Mouse (Mus musculus) E14TG2a.4 (cell line): ENCODE measurements around the gene Gmeb2.

Experiments used
- CTCF ChIP-seq: conservative IDR thresholded peaks from 2 replicates; pipeline ENCODE4 v1.5.1; 2014; ENCODE audit warnings: low read length
- NANOG ChIP-seq: IDR thresholded peaks from 2 replicates; pipeline ENCODE4 v1.6.1; 2014; ENCODE audit warnings: borderline replicate concordance, low read length, mixed read lengths
- POU5F1 ChIP-seq: IDR thresholded peaks from 2 replicates; pipeline ENCODE4 v1.6.1; 2014; ENCODE audit warnings: low read length, borderline replicate concordance

DNA sequence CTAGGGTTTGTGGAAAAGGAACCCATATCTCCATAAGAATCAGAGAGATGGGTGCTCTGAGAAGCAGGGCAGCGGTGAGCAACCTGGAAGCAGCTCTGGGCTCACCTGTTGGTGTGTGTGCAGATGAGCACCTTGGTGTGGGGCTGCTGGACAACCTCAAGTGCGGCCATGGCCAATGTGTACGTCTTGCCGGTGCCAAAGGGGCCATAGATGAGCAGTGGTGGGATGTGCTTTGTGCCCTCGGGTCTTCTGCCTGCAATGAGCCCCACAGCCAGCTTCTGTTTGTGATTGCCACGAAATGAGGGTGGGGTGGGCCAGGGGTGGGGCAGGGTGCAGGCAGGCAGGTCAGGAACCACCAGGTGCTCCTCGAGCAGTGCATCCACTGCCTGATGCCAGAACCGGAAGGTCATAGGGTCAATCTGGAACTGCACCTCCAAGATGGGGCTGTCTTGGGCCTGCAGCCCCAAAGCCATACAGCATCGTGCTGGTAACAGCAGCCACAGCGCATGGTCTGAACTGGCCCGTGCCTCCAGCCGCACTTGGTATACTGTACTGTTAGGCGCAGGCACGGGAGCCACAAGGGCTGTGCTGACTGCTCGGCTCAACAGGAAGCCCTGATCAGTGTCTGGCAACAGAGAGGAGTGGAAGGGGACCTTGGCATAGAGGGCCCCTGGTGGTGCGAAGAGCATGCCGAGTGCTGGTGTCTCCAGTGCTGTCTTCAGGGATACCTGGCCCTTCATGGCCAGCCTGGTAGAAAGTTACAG lies 50.4 kb downstream of the Gmeb2 start:
- TF ChIP-seq CTCF, result no peak
- TF ChIP-seq POU5F1, result no peak
- TF ChIP-seq NANOG, result no peak
